Mouse (Mus musculus) ES-Bruce4 (cell line): ENCODE data around the gene Ankrd42.

Source experiments
- CTCF ChIP-seq: IDR thresholded peaks from one replicate; pipeline ENCODE4 v1.8.1; 2011; ENCODE audit warnings: low read depth, low read length
- POLR2A ChIP-seq: IDR thresholded peaks from one replicate; pipeline ENCODE4 v1.8.1; 2011; ENCODE audit warnings: low read length; ENCODE audit not compliant: insufficient read depth

DNA sequence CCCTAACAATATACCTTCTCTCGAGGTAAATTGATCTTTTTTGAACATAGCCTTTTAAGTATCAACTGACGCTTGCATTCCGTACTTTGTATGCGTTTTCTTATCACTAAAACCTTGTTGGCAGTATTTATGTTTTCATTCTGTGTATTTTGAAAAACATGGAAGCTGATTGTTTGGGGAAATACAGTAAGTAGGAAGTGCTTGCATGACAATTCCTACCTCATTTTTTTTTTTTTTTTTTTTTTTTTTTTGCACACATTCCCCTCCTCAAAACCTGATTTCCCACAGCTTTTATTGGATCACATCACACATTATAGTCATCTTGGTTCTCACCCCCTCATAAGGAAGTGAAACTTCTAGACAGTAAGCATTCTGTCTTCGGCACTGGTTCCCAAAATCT lies 1.1 kb upstream of the Ankrd42 start:
- TF ChIP-seq CTCF = no peak
- TF ChIP-seq POLR2A = no peak
